Mouse (Mus musculus) ES-Bruce4 (cell line): ENCODE results near the gene Il20. TPM values are rescaled to one million over a fixed set of nuclear protein-coding genes. Genes with fewer than 3 reads are reported as not detected.

Experiments used
- H3K27ac ChIP-seq: 2 replicates; pipeline ENCODE4 v1.5.1; 2012; ENCODE audit warnings: low read length, inconsistent platforms; ENCODE audit not compliant: insufficient read depth
- H3K27me3 ChIP-seq: 2 replicates; pipeline ENCODE4 v1.6.1; 2012; ENCODE audit warnings: mild to moderate bottlenecking, low read length, inconsistent platforms; ENCODE audit not compliant: control insufficient read depth, poor library complexity, insufficient read depth, severe bottlenecking
- H3K36me3 ChIP-seq: 2 replicates; pipeline ENCODE4 v1.6.1; 2012; ENCODE audit warnings: inconsistent platforms, mild to moderate bottlenecking, low read length, moderate library complexity; ENCODE audit not compliant: control insufficient read depth, poor library complexity, insufficient read depth, severe bottlenecking
- H3K4me1 ChIP-seq: one replicate; pipeline ENCODE4 v1.8.1; 2011; ENCODE audit warnings: low read length; ENCODE audit not compliant: control insufficient read depth, insufficient read depth
- H3K4me3 ChIP-seq: 2 replicates; pipeline ENCODE4 v1.5.1; 2011; ENCODE audit warnings: low read depth, mild to moderate bottlenecking, low read length
- H3K9ac ChIP-seq: 2 replicates; pipeline ENCODE4 v1.6.1; 2012; ENCODE audit warnings: low read depth, mild to moderate bottlenecking, inconsistent platforms; ENCODE audit not compliant: poor library complexity, severe bottlenecking
- H3K9me3 ChIP-seq: replicated peaks from 2 replicates; pipeline ENCODE4 v1.6.1; 2012; ENCODE audit warnings: mild to moderate bottlenecking, low read length, inconsistent platforms; ENCODE audit not compliant: control insufficient read depth, poor library complexity, insufficient read depth, severe bottlenecking
- CTCF ChIP-seq: IDR thresholded peaks from one replicate; pipeline ENCODE4 v1.8.1; 2011; ENCODE audit warnings: low read depth, low read length
- EP300 ChIP-seq: IDR thresholded peaks from 2 replicates; pipeline ENCODE4 v1.6.1; 2011; ENCODE audit warnings: low read depth, low read length; ENCODE audit not compliant: insufficient read depth
- POLR2A ChIP-seq: IDR thresholded peaks from one replicate; pipeline ENCODE4 v1.8.1; 2011; ENCODE audit warnings: low read length; ENCODE audit not compliant: insufficient read depth
- polyA plus RNA-seq: library from polyadenylated mRNA; stranded (reverse); fragments of >200 nt; gene quantifications from 2 replicates; pipeline ENCODE4 v1.2.4, GENCODE M21; 2011; ENCODE audit warnings: low read depth; ENCODE audit not compliant: missing spikeins, insufficient read depth, insufficient read length

Gene Il20
- polyA plus RNA-seq, 1 experiment: not detected

DNA sequence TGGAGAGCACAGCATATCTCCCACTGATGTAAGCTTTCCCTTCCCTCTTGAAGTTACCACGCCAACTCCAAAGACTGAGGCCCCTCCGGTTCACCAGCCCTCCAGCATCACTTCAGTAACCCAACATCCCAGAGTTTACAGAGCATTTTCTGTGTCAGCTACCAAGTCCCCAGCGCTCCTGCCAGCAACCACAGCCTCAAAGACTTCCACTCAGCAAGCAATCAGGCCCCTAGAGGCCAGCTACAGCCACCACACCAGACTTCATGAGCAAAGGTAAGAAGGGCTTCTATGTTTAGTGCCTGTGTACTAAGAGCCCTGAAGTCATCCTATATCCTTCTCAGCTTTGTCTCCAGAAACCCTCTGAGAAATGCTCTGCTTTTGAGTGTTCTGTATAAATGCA lies 35.3 kb downstream of the Il20 start:
- Histone ChIP-seq H3K4me1 (no peaks in the 10 kb centered on the region), H3K36me3 (no peaks in the 10 kb centered on the region), H3K9ac (no peak overlapping the region), H3K27ac (no peak overlapping the region), H3K9me3 (no peaks in the 10 kb centered on the region), H3K4me3 (no peak overlapping the region), H3K27me3 (peaks cover 5% of the 10 kb centered on the region)
- no peak for TF ChIP-seq EP300
- no peak for TF ChIP-seq CTCF
- TF ChIP-seq POLR2A: no peak

- Histone ChIP-seq H3K9me3 (no peaks in the 10 kb centered on the region), H3K9ac (no peak overlapping the region), H3K4me3 (no peak overlapping the region), H3K27ac (no peak overlapping the region), H3K4me1 (no peaks in the 10 kb centered on the region), H3K27me3 (peaks cover 5% of the 10 kb centered on the region), H3K36me3 (no peaks in the 10 kb centered on the region)
- TF ChIP-seq CTCF (no peak), EP300 (no peak), POLR2A (no peak)
Observed at GRCm38 (mm10) chr1:130875139-130875538, 36.1 kb downstream of the Il20 start.

DNA sequence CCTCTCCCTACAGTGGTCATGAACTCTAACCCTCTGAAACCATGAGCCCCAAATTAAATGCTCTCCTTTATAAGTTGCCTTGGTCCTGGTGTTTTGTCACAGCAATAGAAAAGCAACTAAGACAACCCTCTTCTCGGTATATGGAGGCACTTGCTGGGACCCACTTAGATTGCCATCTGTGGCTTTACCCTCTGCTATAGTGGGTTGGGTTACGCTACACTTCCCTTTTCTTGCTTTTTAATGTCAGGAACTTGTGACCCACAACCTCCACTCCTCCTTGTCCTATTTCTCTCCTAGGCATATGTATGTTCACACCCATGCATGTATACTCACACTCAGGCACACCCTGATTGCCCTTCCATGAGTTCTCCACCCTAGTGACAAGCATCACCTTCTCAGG lies 38.3 kb downstream of the Il20 start:
- no peak overlapping the region for H3K4me3 ChIP-seq
- no peak for TF ChIP-seq EP300
- TF ChIP-seq CTCF: no peak
- no peak for TF ChIP-seq POLR2A
- H3K9ac ChIP-seq: no peak overlapping the region
- H3K4me1 ChIP-seq: no peaks in the 10 kb centered on the region
- no peaks in the 10 kb centered on the region for H3K36me3 ChIP-seq
- H3K27ac ChIP-seq: no peak overlapping the region
- no peaks in the 10 kb centered on the region; the same call in 1 of the 2 replicates for H3K27me3 ChIP-seq
- no peaks in the 10 kb centered on the region for H3K9me3 ChIP-seq

DNA sequence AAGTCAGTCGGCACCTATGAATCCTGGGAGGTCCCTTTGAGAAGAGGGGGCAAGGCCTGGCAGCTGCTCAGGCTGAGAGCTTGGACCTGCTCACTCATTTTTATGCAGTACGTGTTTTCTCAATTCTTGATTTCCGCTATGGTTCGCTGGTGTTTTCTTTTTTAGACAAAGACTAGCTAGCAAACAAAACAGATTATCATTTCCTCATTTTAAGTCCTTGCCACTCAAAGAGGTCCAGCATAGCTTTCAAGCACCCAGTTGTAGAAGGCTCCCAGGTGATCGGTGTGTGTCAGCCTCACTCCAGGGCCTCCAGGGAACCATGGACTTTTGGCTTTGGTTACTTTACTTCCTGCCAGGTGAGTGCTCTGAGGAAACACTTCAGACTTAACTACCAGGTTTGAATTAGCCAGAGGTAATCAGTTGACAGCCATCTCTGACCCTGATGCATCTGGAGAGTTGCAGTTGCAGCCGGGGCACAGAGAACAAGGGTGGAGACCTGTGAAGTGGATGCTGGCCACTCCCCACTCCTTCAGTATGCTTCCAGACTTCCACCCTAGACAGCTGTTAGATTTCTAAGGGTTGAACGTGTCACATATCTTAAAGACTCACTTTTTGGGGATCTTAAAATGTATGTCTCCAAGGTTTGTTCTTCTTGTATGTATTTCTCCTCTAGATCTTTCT lies 45.6 kb downstream of the Il20 start, which contains the start of gene Fcmr:
Gene Fcmr (plus strand): TSS at position 129 of the 681 bp plus-strand sequence.
- no peaks in the 10 kb centered on the region for H3K4me1 ChIP-seq
- H3K9ac ChIP-seq: no peak within 1 kb of the TSS
- H3K27me3 ChIP-seq: no peaks in the 10 kb centered on the region
- no peaks in the 10 kb centered on the region for H3K9me3 ChIP-seq
- TF ChIP-seq EP300 (no peak), CTCF (no peak), POLR2A (no peak)
- no peaks in the 10 kb centered on the region for H3K36me3 ChIP-seq
- H3K27ac ChIP-seq: no peak within 1 kb of the TSS
- H3K4me3 ChIP-seq: no peak within 1 kb of the TSS

GRCm38 (mm10) chr1:130864741-130865140 lies 46.5 kb downstream of the Il20 start:
- H3K36me3 ChIP-seq: no peaks in the 10 kb centered on the region
- no peaks in the 10 kb centered on the region for H3K9me3 ChIP-seq
- H3K9ac ChIP-seq: no peak overlapping the region
- no peaks in the 10 kb centered on the region for H3K4me1 ChIP-seq
- TF ChIP-seq CTCF (no peak), POLR2A (no peak), EP300 (no peak)
- H3K27me3 ChIP-seq: no peaks in the 10 kb centered on the region
- no peak overlapping the region for H3K4me3 ChIP-seq
- no peak overlapping the region for H3K27ac ChIP-seq

DNA sequence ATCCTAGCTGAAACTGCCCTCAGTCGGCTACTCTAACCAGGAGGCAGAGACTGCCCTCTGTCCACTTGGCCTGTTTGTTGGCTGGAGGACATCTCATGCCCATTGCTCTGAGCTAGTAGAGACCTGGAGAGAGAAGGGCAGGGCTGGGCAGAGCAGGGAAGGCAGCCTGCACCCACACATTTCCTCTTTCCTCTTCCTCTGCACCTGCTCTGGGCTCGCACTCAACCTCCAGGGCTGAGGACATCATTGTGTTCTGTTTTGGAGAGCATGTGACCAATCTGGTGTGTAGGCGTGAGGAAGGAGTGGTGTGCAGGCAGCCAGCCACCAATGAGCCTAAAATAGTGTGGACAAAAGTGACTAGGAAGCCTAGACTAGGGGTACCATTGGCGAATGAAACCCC lies 47.0 kb downstream of the Il20 start:
- TF ChIP-seq POLR2A (no peak), CTCF (no peak), EP300 (no peak)
- Histone ChIP-seq H3K9ac (no peak overlapping the region), H3K27ac (no peak overlapping the region), H3K9me3 (no peaks in the 10 kb centered on the region), H3K4me3 (no peak overlapping the region), H3K27me3 (no peaks in the 10 kb centered on the region), H3K36me3 (no peaks in the 10 kb centered on the region), H3K4me1 (no peaks in the 10 kb centered on the region)
